Mouse (Mus musculus) liver, embryonic 14.5 days (tissue): ENCODE measurements around the gene Nol3. TPM values are rescaled to one million over a fixed set of nuclear protein-coding genes. Genes with fewer than 3 reads are reported as not detected.

Source experiments
- ATAC-seq: fragments of 200-750 bp; cut with Nextera tagmentation; 2 replicates; pipeline ENCODE4 v1.8.0; 2017; ENCODE audit warnings: moderate number of reproducible peaks, mild to moderate bottlenecking, moderate library complexity; ENCODE audit not compliant: insufficient read depth
- DNase-seq, 3 experiments: peaks; one replicate each; pipeline ENCODE4 v3.0.0-alpha.2; 2012 to 2013; ENCODE audit warnings: low read depth in 3 of 3, low spot score in 3 of 3
- H3K27ac ChIP-seq: fragments of 300-500 bp; sonication (generic); 2 replicates; pipeline ENCODE4 v1.5.1; 2014; ENCODE audit warnings: moderate library complexity, mild to moderate bottlenecking, control low read depth, inconsistent platforms
- H3K27me3 ChIP-seq: fragments of 300-500 bp; sonication (generic); 2 replicates; pipeline ENCODE4 v1.6.1; 2014; ENCODE audit warnings: mild to moderate bottlenecking, low read length, moderate library complexity; ENCODE audit not compliant: control insufficient read depth, insufficient read depth
- H3K36me3 ChIP-seq: fragments of 300-500 bp; sonication (generic); replicated peaks from 2 replicates; pipeline ENCODE4 v1.6.1; 2014; ENCODE audit warnings: low read depth; ENCODE audit not compliant: control insufficient read depth, insufficient read depth
- H3K4me1 ChIP-seq, 2 experiments: fragments of 200-500 bp in 1 of 2; fragments of 300-500 bp in 1 of 2; sonication (generic) in 1 of 2; replicated peaks; 2 replicates each; pipeline ENCODE4 v1.6.1; 2012 to 2014; ENCODE audit warnings: antibody characterized with exemption in 1 of 2, inconsistent platforms in 1 of 2, low read length in 1 of 2; ENCODE audit not compliant: control insufficient read depth in 2 of 2, insufficient read depth in 2 of 2
- H3K4me2 ChIP-seq: fragments of 300-500 bp; sonication (generic); 2 replicates; pipeline ENCODE4 v1.6.1; 2014; ENCODE audit warnings: low read depth, mild to moderate bottlenecking, control low read depth, moderate library complexity
- H3K4me3 ChIP-seq, 2 experiments: fragments of 200-500 bp in 1 of 2; fragments of 300-500 bp in 1 of 2; sonication (generic) in 1 of 2; 2 replicates each; pipeline ENCODE4 v1.5.1; 2012 to 2014; ENCODE audit warnings: low read depth in 2 of 2, low read length in 2 of 2, mild to moderate bottlenecking in 2 of 2, control low read depth in 1 of 2, inconsistent platforms in 1 of 2, moderate library complexity in 1 of 2; ENCODE audit not compliant: insufficient read depth in 1 of 2
- H3K9ac ChIP-seq: fragments of 300-500 bp; sonication (generic); replicated peaks from 2 replicates; pipeline ENCODE4 v1.6.1; 2014; ENCODE audit warnings: mild to moderate bottlenecking, control low read depth, moderate library complexity
- H3K9me3 ChIP-seq: fragments of 300-500 bp; sonication (generic); 2 replicates; pipeline ENCODE4 v1.6.1; 2016; ENCODE audit warnings: low read length, mixed read lengths; ENCODE audit not compliant: control insufficient read depth
- CTCF ChIP-seq: IDR thresholded peaks from 2 replicates; pipeline ENCODE4 v1.5.1; 2016; ENCODE audit warnings: antibody characterized with exemption, low read depth, control low read depth
- EP300 ChIP-seq: IDR thresholded peaks from 2 replicates; pipeline ENCODE4 v1.6.1; 2016; ENCODE audit warnings: antibody characterized with exemption, low read depth
- WGBS: fragments of 180-500 bp; shearing (Covaris S2); extraction: QIAGEN DNeasy Blood & Tissue Kit; methylation state at CpG from one replicate; pipeline ENCODE4 v1.1.7; 2014; ENCODE audit not compliant: insufficient replicate concordance; 5-methylcytosine and 5-hydroxymethylcytosine counted together
- polyA plus RNA-seq, 2 experiments: library from polyadenylated mRNA; depleted of rRNA in 1 of 2; stranded (reverse) in 1 of 2; unstranded in 1 of 2; fragments of >200 nt; fragmentation: Nextera tagmentation in 1 of 2; extraction: Ambion mirVana in 1 of 2; gene quantifications; 2 replicates each; pipeline versions ENCODE4 v1.2.1 to v1.2.3; 2012 to 2014

The Nol3 gene
- polyA plus RNA-seq, 2 experiments: 0.02 TPM; not detected in 1

DNA sequence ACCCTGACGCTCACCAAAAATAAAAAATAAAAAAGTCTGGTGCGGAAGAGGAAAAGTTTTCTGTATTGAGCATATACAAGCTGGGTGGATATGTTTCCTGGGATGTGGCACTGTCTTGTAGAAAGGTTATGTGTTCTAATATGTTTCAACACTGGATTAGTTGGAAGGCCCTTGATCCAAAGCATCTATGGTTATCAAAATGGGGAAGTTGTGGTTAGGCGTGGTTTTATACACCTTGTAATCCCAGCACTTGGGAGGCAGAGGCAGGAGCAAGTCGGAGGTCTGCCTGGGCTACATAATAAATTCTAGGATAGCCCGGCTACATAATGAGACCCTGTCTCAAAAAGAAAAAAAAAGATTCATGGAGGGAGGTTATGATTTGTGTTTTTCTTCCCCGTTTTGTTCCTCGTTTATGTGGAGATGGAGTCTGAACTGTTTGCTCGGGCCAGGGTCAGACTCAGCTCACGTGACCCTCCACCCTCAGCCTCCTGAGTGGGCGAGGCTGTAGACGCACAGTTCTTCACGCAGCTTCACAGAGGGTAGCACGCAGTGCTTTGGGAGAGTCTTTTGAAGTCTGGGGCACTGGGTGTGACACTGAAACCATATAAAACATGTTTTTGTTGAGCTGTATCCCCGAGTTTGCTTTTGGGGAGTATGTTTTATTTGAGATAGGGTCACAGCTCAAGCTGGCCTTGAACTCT is 38.3 kb upstream of the Nol3 start:
- H3K4me2 ChIP-seq: no peak overlapping the region
- no peak overlapping the region for H3K27ac ChIP-seq
- no peaks in the 10 kb centered on the region for H3K27me3 ChIP-seq
- H3K9me3 ChIP-seq: no peaks in the 10 kb centered on the region
- no peak for ATAC-seq
- 72% methylated on average over 14 of the region's 14 CpGs for WGBS
- no peak for DNase-seq
- TF ChIP-seq EP300 (no peak), CTCF (no peak)
- H3K9ac ChIP-seq: no peak overlapping the region
- H3K36me3 ChIP-seq: peaks cover 27% of the 10 kb centered on the region
- peaks cover 11% of the 10 kb centered on the region in 2 experiments for H3K4me1 ChIP-seq
- no peak overlapping the region for H3K4me3 ChIP-seq

DNA sequence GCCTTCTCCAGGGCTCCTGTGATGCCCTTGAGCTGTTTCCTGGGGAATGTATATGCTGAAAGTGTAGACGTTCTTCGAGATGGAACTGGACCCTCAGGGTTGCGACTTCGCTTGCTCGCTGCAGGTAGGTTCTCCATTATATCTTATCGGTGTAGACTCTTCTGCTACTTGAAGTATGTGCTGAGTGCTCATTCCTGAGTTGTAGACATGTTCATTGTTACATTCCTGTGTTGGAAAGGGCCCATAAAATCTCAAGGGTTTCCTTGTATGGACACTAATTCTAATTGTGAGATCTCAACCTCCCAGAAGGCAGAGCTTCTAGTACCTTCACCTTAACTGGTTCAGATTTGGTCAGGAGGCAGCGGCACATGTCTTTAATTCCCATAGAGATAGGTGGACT is 34.9 kb upstream of the Nol3 start:
- no peaks in the 10 kb centered on the region for H3K9me3 ChIP-seq
- 85% methylated on average over 7 of the region's 7 CpGs for WGBS
- H3K9ac ChIP-seq: no peak overlapping the region
- peaks cover 17% of the 10 kb centered on the region for H3K36me3 ChIP-seq
- H3K27ac ChIP-seq: no peak overlapping the region
- H3K4me1 ChIP-seq: 0 out of 4 replicates have a peak, but pooled peaks cover 0 to 2% of the 10 kb centered on the region in 2 experiments
- no peaks in the 10 kb centered on the region for H3K27me3 ChIP-seq
- TF ChIP-seq EP300 (no peak), CTCF (no peak)
- DNase-seq: no peak
- H3K4me3 ChIP-seq: no peak overlapping the region
- ATAC-seq: no peak
- no peak overlapping the region for H3K4me2 ChIP-seq

DNA sequence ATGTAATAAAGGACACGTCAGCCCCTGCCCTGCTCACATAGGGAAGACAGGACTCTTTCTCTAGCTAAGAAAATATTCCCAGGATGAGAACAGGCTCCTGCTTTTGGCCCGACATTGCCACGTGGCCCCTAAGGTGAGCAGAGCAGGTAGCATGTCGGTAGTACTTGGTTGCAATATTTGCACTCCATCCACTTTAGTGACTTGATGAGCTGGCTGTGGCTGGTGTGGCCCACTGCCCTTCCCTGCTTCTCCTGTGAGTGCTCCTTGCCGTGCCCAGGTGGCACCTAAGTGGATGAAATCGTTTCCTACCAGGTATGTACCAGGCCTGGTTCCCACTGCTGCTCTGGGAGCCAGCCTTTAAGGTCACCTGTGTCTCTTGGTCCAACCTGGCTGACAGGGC is 24.0 kb upstream of the Nol3 start:
- Histone ChIP-seq H3K9ac (no peak overlapping the region), H3K4me2 (no peak overlapping the region), H3K9me3 (no peaks in the 10 kb centered on the region), H3K27me3 (no peaks in the 10 kb centered on the region), H3K4me3 (no peak overlapping the region), H3K36me3 (peaks cover 36% of the 10 kb centered on the region), H3K4me1 (peaks cover 13 to 15% of the 10 kb centered on the region in 2 experiments), H3K27ac (no peak overlapping the region)
- ATAC-seq (no peak), DNase-seq (no peak)
- WGBS: 80% methylated on average over 6 of the region's 6 CpGs
- TF ChIP-seq CTCF: no peak
- TF ChIP-seq EP300: no peak

DNA sequence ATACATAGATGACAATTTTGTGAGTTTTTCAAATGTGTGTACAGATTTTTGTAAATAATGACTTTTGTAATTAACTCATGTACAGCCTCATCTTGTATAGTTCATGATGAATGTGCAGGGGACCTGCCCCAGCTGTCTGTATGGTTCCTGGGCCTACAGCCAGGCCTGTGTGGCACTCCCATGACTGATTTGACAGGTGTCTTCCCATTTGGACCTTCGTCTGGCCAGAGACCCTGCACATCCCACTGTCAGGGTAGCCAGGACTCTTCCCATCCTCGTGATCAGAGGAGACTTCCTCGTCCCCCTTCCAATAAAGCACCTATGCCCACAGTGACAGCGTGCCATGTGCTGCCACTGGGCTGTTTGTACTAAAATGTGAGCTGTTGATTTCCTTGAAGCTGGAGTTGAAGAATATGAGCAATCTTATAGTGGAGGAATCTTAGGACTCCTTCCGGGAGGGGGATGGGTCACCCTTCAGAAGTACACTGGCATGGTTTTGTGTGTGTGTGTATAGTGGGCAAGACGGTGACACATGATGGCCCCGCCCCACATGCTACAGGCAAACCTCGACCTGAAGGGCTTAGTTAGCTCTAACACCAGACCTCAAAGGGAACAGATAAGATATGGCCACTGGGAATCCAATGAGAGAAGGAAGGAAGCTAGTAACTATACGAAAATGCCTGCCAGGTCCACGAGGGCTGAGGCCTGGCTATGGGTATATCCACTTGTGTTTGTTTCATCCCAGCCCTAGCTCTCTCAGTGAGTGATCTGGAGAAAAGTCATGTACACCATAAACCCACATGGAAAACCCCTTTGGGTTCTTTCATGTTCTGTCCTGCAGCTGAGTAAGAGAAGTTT is 23.0 kb upstream of the Nol3 start:
- no peak overlapping the region for H3K4me3 ChIP-seq
- H3K27ac ChIP-seq: no peak overlapping the region
- WGBS: 58% methylated on average over 10 of the region's 10 CpGs
- peaks cover 13 to 15% of the 10 kb centered on the region in 2 experiments for H3K4me1 ChIP-seq
- no peak overlapping the region for H3K4me2 ChIP-seq
- DNase-seq (no peak), ATAC-seq (no peak)
- no peak for TF ChIP-seq CTCF
- TF ChIP-seq EP300: no peak
- H3K9me3 ChIP-seq: no peaks in the 10 kb centered on the region
- no peak overlapping the region for H3K9ac ChIP-seq
- peaks cover 33% of the 10 kb centered on the region for H3K36me3 ChIP-seq
- no peaks in the 10 kb centered on the region for H3K27me3 ChIP-seq

DNA sequence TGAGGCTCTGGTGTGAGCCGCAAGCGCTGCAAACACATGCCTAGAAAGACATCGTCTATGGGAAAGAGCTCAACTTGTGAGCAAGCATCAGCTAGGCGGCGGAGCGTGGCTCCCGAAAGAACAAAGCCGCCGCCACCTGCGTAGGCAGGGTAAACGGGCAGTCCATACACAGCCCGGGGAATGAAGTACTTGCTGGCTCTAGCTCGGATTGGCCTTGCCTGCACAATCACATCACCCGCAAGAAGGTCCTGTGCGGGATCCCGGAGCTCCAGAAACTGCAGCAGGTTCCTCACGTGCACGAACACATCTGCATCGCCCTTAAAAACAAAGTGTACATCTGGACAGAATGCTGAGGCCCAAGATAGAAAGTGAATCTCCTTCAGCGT is 22.2 kb upstream of the Nol3 start:
- Histone ChIP-seq H3K9ac (no peak overlapping the region; the same call in 1 of the 2 replicates), H3K4me3 (peak overlapping the region; percentile 62 to 82; a peak in 2 of 4 replicates), H3K36me3 (peaks cover 29% of the 10 kb centered on the region), H3K4me1 (peaks cover 13 to 15% of the 10 kb centered on the region in 2 experiments), H3K27me3 (peaks cover 4% of the 10 kb centered on the region), H3K4me2 (peak overlapping the region; percentile 100), H3K9me3 (no peaks in the 10 kb centered on the region), H3K27ac (no peak overlapping the region)
- no peak for DNase-seq
- ATAC-seq: no peak
- TF ChIP-seq EP300 (no peak), CTCF (no peak)
- 57% methylated on average over 20 of the region's 20 CpGs for WGBS
